Mouse (Mus musculus) kidney, embryonic 14.5 days (tissue): ENCODE data around the gene Gm4788. TPM values are rescaled to one million over a fixed set of nuclear protein-coding genes. Genes with fewer than 3 reads are reported as not detected.
"Not testable (repeated sequence)": the region's sequence is repeated elsewhere in the genome, so short reads cannot be mapped to it uniquely, and the experiment has no call there.

Experiments
- ATAC-seq: fragments of 200-750 bp; cut with Nextera tagmentation; 2 replicates; pipeline ENCODE4 v1.8.0; 2017; ENCODE audit warnings: moderate number of reproducible peaks, mild to moderate bottlenecking, moderate TSS enrichment, moderate library complexity; ENCODE audit not compliant: low FRiP score, low TSS enrichment
- H3K27ac ChIP-seq: fragments of 300-500 bp; sonication (generic); 2 replicates; pipeline ENCODE4 v1.5.1; 2014; ENCODE audit warnings: low read depth, mild to moderate bottlenecking, low read length, moderate library complexity, mixed read lengths
- H3K27me3 ChIP-seq: fragments of 300-500 bp; sonication (generic); 2 replicates; pipeline ENCODE4 v1.6.1; 2014; ENCODE audit warnings: mild to moderate bottlenecking, low read length; ENCODE audit not compliant: control insufficient read depth, insufficient read depth
- H3K36me3 ChIP-seq: fragments of 300-500 bp; sonication (generic); 2 replicates; pipeline ENCODE4 v1.6.1; 2014; ENCODE audit warnings: low read length, mixed read lengths; ENCODE audit not compliant: control insufficient read depth, insufficient read depth
- H3K4me1 ChIP-seq: fragments of 300-500 bp; sonication (generic); 2 replicates; pipeline ENCODE4 v1.6.1; 2014; ENCODE audit warnings: low read length, mixed read lengths; ENCODE audit not compliant: control insufficient read depth, insufficient read depth
- H3K4me2 ChIP-seq: fragments of 300-500 bp; sonication (generic); replicated peaks from 2 replicates; pipeline ENCODE4 v1.6.1; 2014; ENCODE audit warnings: low read depth, mild to moderate bottlenecking, low read length
- H3K4me3 ChIP-seq: fragments of 300-500 bp; sonication (generic); 2 replicates; pipeline ENCODE4 v1.5.1; 2014; ENCODE audit warnings: mild to moderate bottlenecking, low read length
- H3K9ac ChIP-seq: fragments of 300-500 bp; sonication (generic); 2 replicates; pipeline ENCODE4 v1.6.1; 2014; ENCODE audit warnings: low read depth, mild to moderate bottlenecking, low read length, moderate library complexity
- H3K9me3 ChIP-seq: fragments of 300-500 bp; sonication (generic); 2 replicates; pipeline ENCODE4 v1.6.1; 2016; ENCODE audit warnings: low read length; ENCODE audit not compliant: control insufficient read depth
- WGBS: fragments of 180-500 bp; shearing (Covaris S2); extraction: QIAGEN DNeasy Blood & Tissue Kit; methylation state at CpG from one replicate; pipeline ENCODE4 v1.1.7; 2014; 5-methylcytosine and 5-hydroxymethylcytosine counted together
- polyA plus RNA-seq: library from polyadenylated mRNA; unstranded; fragments of >200 nt; fragmentation: Nextera tagmentation; extraction: Ambion mirVana; gene quantifications from 2 replicates; pipeline ENCODE4 v1.2.1, GENCODE M21; 2014

Gene Gm4788
- 0.11 TPM in 1 of 2 replicates, not detected in the other for polyA plus RNA-seq

GRCm38 (mm10) chr1:139781143-139781542 lies at the start of gene Gm4788:
Gm4788 (minus strand) TSS chr1:139781243.
- 87% methylated on average over 1 of the region's 1 CpGs for WGBS
- no peaks in the 10 kb centered on the region for H3K9me3 ChIP-seq
- H3K36me3 ChIP-seq = no peaks in the 10 kb centered on the region
- no peak within 1 kb of the TSS for H3K27ac ChIP-seq
- H3K4me3 ChIP-seq = no peak within 1 kb of the TSS
- no peak within 1 kb of the TSS for H3K4me2 ChIP-seq
- ATAC-seq = no peak
- H3K9ac ChIP-seq = no peak within 1 kb of the TSS
- H3K4me1 ChIP-seq = no peaks in the 10 kb centered on the region
- H3K27me3 ChIP-seq = no peaks in the 10 kb centered on the region

- ATAC-seq = no peak
- no peaks in the 10 kb centered on the region for H3K36me3 ChIP-seq
Observed at GRCm38 (mm10) chr1:139808594-139808993, 27.6 kb upstream of the Gm4788 start.

GRCm38 (mm10) chr1:139769913-139770312 lies 11.1 kb downstream of the Gm4788 start:
- H3K36me3 ChIP-seq, H3K4me1 ChIP-seq, H3K27ac ChIP-seq, ATAC-seq, H3K4me2 ChIP-seq, H3K9me3 ChIP-seq, H3K9ac ChIP-seq, H3K27me3 ChIP-seq, H3K4me3 ChIP-seq: not testable (repeated sequence)
- WGBS = 84% methylated on average over 3 of the region's 3 CpGs

More at GRCm38 (mm10) chr1:139808594-139808993, 27.6 kb upstream of the Gm4788 start:
- H3K27ac ChIP-seq = no peak overlapping the region
- no peak overlapping the region for H3K4me2 ChIP-seq
- H3K4me3 ChIP-seq = no peak overlapping the region
- no peak overlapping the region for H3K9ac ChIP-seq
- no peaks in the 10 kb centered on the region for H3K9me3 ChIP-seq
- no peaks in the 10 kb centered on the region for H3K27me3 ChIP-seq
- H3K4me1 ChIP-seq = no peaks in the 10 kb centered on the region

- H3K4me2 ChIP-seq, H3K27ac ChIP-seq, ATAC-seq, H3K27me3 ChIP-seq, H3K4me1 ChIP-seq, H3K9me3 ChIP-seq, H3K4me3 ChIP-seq, H3K36me3 ChIP-seq, H3K9ac ChIP-seq: not testable (repeated sequence)
- WGBS = 90% methylated on average over 6 of the region's 22 CpGs
Observed at GRCm38 (mm10) chr1:139716681-139717080, 64.4 kb downstream of the Gm4788 start.

- H3K4me1 ChIP-seq, H3K9me3 ChIP-seq, H3K9ac ChIP-seq, ATAC-seq, H3K27ac ChIP-seq, H3K4me3 ChIP-seq, H3K27me3 ChIP-seq, H3K4me2 ChIP-seq, H3K36me3 ChIP-seq: not testable (repeated sequence)
- WGBS = 98% methylated on average over 4 of the region's 16 CpGs
Observed at GRCm38 (mm10) chr1:139716249-139716648, 64.8 kb downstream of the Gm4788 start.

GRCm38 (mm10) chr1:139649921-139650320 lies 131.1 kb downstream of the Gm4788 start:
- H3K36me3 ChIP-seq, H3K27ac ChIP-seq, H3K4me1 ChIP-seq, H3K9ac ChIP-seq, ATAC-seq, H3K27me3 ChIP-seq, H3K4me2 ChIP-seq, H3K9me3 ChIP-seq, H3K4me3 ChIP-seq: not testable (repeated sequence)
- 93% methylated on average over 18 of the region's 18 CpGs for WGBS

Other genes starting within 250 kb of the Gm4788 start
- not detected in 2 replicates for gene Cfhr1, start 221.0 kb downstream of the Gm4788 start, polyA plus RNA-seq
- gene Cfhr2, start 77.5 kb upstream of the Gm4788 start, polyA plus RNA-seq = 0.30 and 0.41 TPM in 2 replicates